Mouse (Mus musculus) activated CD4-positive, CD25-positive, alpha-beta regulatory T cell, adult 9 weeks (primary cell): ENCODE results near the gene Gm29776. TPM values are rescaled to one million over a fixed set of nuclear protein-coding genes. Genes with fewer than 3 reads are reported as not detected.

Experiments
- polyA plus RNA-seq: library from polyadenylated mRNA; unstranded; fragments of 100-300 nt; shearing (Covaris generic); gene quantifications from one replicate; pipeline ENCODE4 v1.2.1, GENCODE M21; 2017

Gene Gm29776
- polyA plus RNA-seq: not detected

DNA sequence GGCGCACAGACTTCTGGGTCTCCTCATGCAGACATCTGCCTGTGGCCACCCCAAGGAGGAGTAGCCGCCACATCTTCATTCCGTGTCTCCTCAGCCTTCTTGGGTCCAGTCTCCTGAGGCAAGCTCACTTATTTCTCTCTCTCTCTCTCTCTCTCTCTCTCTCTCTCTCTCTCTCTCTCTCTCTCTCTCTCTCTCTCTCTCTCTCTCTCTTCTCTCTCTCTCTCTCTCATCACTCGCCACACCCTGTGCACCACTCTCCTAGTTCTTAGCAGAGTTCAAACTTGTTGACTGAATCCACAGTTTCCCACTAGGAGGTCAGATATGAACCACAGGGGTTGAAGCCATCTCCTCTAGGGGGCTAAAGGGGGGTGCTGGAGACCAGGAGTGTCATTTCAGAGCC, at the start of gene Gm29776:
Gm29776 (minus strand) TSS at position 101 of the 400 bp plus-strand sequence.

DNA sequence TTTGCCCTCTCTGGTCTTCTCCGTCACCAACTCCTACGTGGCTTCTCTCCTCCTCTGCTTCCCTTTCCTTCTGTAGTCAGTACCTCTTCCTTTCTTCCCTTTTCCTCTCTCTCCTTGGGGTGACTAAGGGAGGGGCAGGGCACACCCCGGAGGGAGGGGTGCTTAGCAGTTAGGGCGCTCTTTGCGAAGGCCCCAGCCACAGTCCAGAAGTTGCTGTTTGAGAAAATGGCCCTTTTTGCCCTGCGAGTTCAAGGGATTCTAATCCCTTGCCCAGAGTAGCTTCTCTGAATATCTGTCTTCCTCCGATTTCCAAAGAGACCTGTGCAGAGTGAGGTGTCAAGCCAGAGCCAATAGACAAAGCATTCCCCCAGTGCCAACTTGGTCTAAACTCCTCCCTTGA, 13.4 kb upstream of the Gm29776 start, which contains the start of gene Cebpe:
Cebpe (minus strand) TSS at position 101 of the 400 bp plus-strand sequence.

DNA sequence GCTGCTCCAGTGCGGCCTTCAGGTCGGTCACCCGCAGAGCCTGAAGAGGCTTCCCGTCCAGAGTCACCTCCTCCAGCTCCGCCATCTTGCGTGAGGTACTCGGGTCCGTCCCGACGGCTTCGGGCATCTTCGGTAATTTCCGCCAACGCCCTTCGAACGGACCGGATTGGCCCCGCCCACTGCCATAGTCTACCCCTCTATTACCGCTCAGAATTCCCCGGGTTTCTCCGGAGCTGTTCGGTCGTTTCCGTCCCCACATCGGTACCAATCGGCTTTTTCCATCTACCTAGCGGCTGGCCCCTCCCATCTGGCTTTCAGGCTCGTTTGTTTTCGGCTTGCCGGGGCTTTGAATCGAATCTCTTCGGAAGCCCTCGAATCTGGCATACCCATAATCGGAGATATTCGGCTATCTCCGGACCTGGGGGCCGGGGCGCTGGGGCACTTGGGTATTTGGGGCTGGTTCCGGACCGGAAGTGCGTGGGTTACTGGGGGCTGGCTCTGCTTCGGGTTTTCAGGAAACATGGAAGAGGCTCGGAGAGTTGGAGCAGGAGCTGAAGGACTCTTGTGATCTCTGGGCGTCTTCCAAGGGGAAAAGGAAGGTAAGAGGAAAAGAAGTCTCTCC, 12.0 kb downstream of the Gm29776 start, which contains the start of gene Acin1:
Acin1 (minus strand) TSS at position 410 of the 622 bp plus-strand sequence.

DNA sequence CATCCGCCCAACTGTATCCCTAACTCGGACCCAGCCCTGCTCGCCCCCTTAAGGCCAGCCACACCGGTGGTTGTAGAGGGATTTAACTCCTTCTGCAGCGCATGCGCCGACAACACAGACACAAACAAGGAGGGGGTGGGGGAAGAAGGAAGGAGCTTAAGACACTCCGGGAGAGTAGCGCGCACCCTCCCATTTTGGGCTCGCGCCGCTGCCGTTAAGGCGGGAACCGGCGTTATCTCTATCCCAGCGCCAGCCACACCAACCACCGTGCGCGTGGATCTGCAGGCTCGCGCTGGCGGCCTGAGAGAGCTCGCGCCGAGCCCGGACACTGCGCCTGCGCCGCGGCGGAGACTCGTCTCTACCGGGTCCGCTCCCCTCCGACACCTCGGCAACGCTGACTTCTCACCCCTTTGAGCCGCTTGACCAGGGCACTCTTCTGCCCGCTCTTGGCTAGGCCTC, 12.5 kb downstream of the Gm29776 start, which contains the start of gene 1700123O20Rik:
1700123O20Rik (plus strand) TSS at position 154 of the 459 bp plus-strand sequence.

Other genes with a start within 250 kb of the Gm29776 start
- gene Lrp10, start 234.7 kb downstream of the Gm29776 start, polyA plus RNA-seq: 68.2 TPM
- gene Rem2, start 222.7 kb downstream of the Gm29776 start, polyA plus RNA-seq: 0.57 TPM
- 45.8 TPM for gene Prmt5, start 181.3 kb downstream of the Gm29776 start, polyA plus RNA-seq
- gene Haus4, start 144.2 kb downstream of the Gm29776 start, polyA plus RNA-seq: 24.7 TPM
- 0.28 TPM for gene Ajuba, start 121.3 kb downstream of the Gm29776 start, polyA plus RNA-seq
- gene 4931414P19Rik, start 92.8 kb downstream of the Gm29776 start, polyA plus RNA-seq: 6.1 TPM
- gene Psmb5, start 80.8 kb downstream of the Gm29776 start, polyA plus RNA-seq: 259 TPM
- gene Psmb11, start 77.4 kb downstream of the Gm29776 start, polyA plus RNA-seq: not detected
- gene Gm17606, start 57.9 kb downstream of the Gm29776 start, polyA plus RNA-seq: not detected
- 0.49 TPM for gene Cdh24, start 57.5 kb downstream of the Gm29776 start, polyA plus RNA-seq
- gene 1700123O20Rik, start 12.6 kb downstream of the Gm29776 start, polyA plus RNA-seq: 91.3 TPM
- gene Acin1, start 11.9 kb downstream of the Gm29776 start, polyA plus RNA-seq: 116 TPM
- not detected for gene Cebpe, start 13.3 kb upstream of the Gm29776 start, polyA plus RNA-seq
- gene Slc7a8, start 83.1 kb upstream of the Gm29776 start, polyA plus RNA-seq: 0.37 TPM
- gene Rnf212b, start 115.3 kb upstream of the Gm29776 start, polyA plus RNA-seq: not detected
- gene Homez, start 172.1 kb upstream of the Gm29776 start, polyA plus RNA-seq: 10.3 TPM
- 0.54 TPM for gene Ppp1r3e, start 178.7 kb upstream of the Gm29776 start, polyA plus RNA-seq
- gene Bcl2l2, start 184.5 kb upstream of the Gm29776 start, polyA plus RNA-seq: 0.95 TPM
- not detected for gene Gm20521, start 184.6 kb upstream of the Gm29776 start, polyA plus RNA-seq
- 26.4 TPM for gene Pabpn1, start 193.7 kb upstream of the Gm29776 start, polyA plus RNA-seq
- gene Slc22a17, start 214.3 kb upstream of the Gm29776 start, polyA plus RNA-seq: 1.0 TPM
- not detected for gene Efs, start 227.3 kb upstream of the Gm29776 start, polyA plus RNA-seq
- not detected for gene Il25, start 233.9 kb upstream of the Gm29776 start, polyA plus RNA-seq
- not detected for gene Cmtm5, start 237.4 kb upstream of the Gm29776 start, polyA plus RNA-seq